Mouse (Mus musculus) heart, embryonic 16.5 days (tissue): ENCODE measurements around the gene Exosc5. TPM values are rescaled to one million over a fixed set of nuclear protein-coding genes. Genes with fewer than 3 reads are reported as not detected.

Source experiments
- ATAC-seq: fragments of 200-750 bp; cut with Nextera tagmentation; replicated peaks from 2 replicates; pipeline ENCODE4 v1.8.0; 2017; ENCODE audit warnings: moderate number of reproducible peaks; ENCODE audit not compliant: insufficient read depth, low FRiP score; ENCODE audit errors: extremely low read depth
- H3K27ac ChIP-seq: fragments of 300-500 bp; sonication (generic); 2 replicates; pipeline ENCODE4 v1.5.1; 2014; ENCODE audit warnings: mild to moderate bottlenecking, low read length, control low read depth, moderate library complexity
- H3K27me3 ChIP-seq: fragments of 300-500 bp; sonication (generic); 2 replicates; pipeline ENCODE4 v1.6.1; 2014; ENCODE audit warnings: low read length, mixed read lengths; ENCODE audit not compliant: control insufficient read depth, insufficient read depth
- H3K36me3 ChIP-seq: fragments of 300-500 bp; sonication (generic); 2 replicates; pipeline ENCODE4 v1.6.1; 2014; ENCODE audit not compliant: control insufficient read depth, insufficient read depth
- H3K4me1 ChIP-seq: fragments of 300-500 bp; sonication (generic); 2 replicates; pipeline ENCODE4 v1.6.1; 2014; ENCODE audit warnings: low read length, mixed read lengths; ENCODE audit not compliant: control insufficient read depth, insufficient read depth
- H3K4me2 ChIP-seq: fragments of 300-500 bp; sonication (generic); 2 replicates; pipeline ENCODE4 v1.6.1; 2014; ENCODE audit warnings: low read depth, mild to moderate bottlenecking, control low read depth, low read length
- H3K4me3 ChIP-seq: fragments of 300-500 bp; sonication (generic); 2 replicates; pipeline ENCODE4 v1.5.1; 2014; ENCODE audit warnings: mild to moderate bottlenecking, control low read depth, low read length
- H3K9ac ChIP-seq: fragments of 300-500 bp; sonication (generic); 2 replicates; pipeline ENCODE4 v1.6.1; 2014; ENCODE audit warnings: low read length, control low read depth
- H3K9me3 ChIP-seq: fragments of 300-500 bp; sonication (generic); replicated peaks from 2 replicates; pipeline ENCODE4 v1.6.1; 2016; ENCODE audit warnings: low read length; ENCODE audit not compliant: control insufficient read depth
- WGBS: fragments of 180-500 bp; shearing (Covaris S2); extraction: QIAGEN DNeasy Blood & Tissue Kit; methylation state at CpG from one replicate; pipeline ENCODE4 v1.1.7; 2014; 5-methylcytosine and 5-hydroxymethylcytosine counted together
- polyA plus RNA-seq: library from polyadenylated mRNA; unstranded; fragments of >200 nt; fragmentation: Nextera tagmentation; extraction: Ambion mirVana; gene quantifications from 2 replicates; pipeline ENCODE4 v1.2.1, GENCODE M21; 2015

Exosc5 gene
- polyA plus RNA-seq, 1 experiment from 2014 or later, result 44.6 TPM

- H3K36me3 ChIP-seq, result no peaks in the 10 kb centered on the region
- peak; percentile 59 for ATAC-seq
These were observed 11.3 kb upstream of the Exosc5 start for GRCm38 (mm10) chr7:25647574-25648123.

GRCm38 (mm10) chr7:25649839-25650238, 9.1 kb upstream of the Exosc5 start:
- Histone ChIP-seq H3K9ac (no peak overlapping the region), H3K4me2 (no peak overlapping the region), H3K27ac (no peak overlapping the region), H3K36me3 (no peaks in the 10 kb centered on the region), H3K4me1 (no peaks in the 10 kb centered on the region), H3K9me3 (no peaks in the 10 kb centered on the region), H3K27me3 (no peaks in the 10 kb centered on the region), H3K4me3 (no peak overlapping the region)
- WGBS, result 62% methylated on average over 5 of the region's 5 CpGs
- no peak for ATAC-seq

More at GRCm38 (mm10) chr7:25647574-25648123, 11.3 kb upstream of the Exosc5 start:
- no peak overlapping the region for H3K4me3 ChIP-seq
- H3K9me3 ChIP-seq, result no peaks in the 10 kb centered on the region
- no peaks in the 10 kb centered on the region for H3K27me3 ChIP-seq
- peak overlapping the region; percentile 62; the same call in 1 of the 2 replicates for H3K27ac ChIP-seq
- no peak overlapping the region for H3K4me2 ChIP-seq
- peaks cover 3% of the 10 kb centered on the region; the same call in 1 of the 2 replicates for H3K4me1 ChIP-seq
- no peak overlapping the region for H3K9ac ChIP-seq
- 48% methylated on average over 5 of the region's 5 CpGs for WGBS

- Histone ChIP-seq H3K36me3 (no peaks in the 10 kb centered on the region), H3K4me3 (no peak overlapping the region), H3K4me2 (no peak overlapping the region), H3K27me3 (no peaks in the 10 kb centered on the region), H3K9ac (no peak overlapping the region), H3K27ac (no peak overlapping the region), H3K4me1 (no peaks in the 10 kb centered on the region), H3K9me3 (no peaks in the 10 kb centered on the region)
- no peak for ATAC-seq
- whole genome bisulfite sequencing, result 85% methylated on average over 8 of the region's 8 CpGs
These were observed 7.7 kb upstream of the Exosc5 start for GRCm38 (mm10) chr7:25651281-25651680.

GRCm38 (mm10) chr7:25652244-25652759, 6.7 kb upstream of the Exosc5 start:
- 80% methylated on average over 12 of the region's 12 CpGs for WGBS
- no peak for ATAC-seq
- no peak overlapping the region for H3K4me3 ChIP-seq
- peaks cover under 1% of the 10 kb centered on the region; the same call in 1 of the 2 replicates for H3K4me1 ChIP-seq
- no peak overlapping the region for H3K9ac ChIP-seq
- no peak overlapping the region for H3K27ac ChIP-seq
- no peaks in the 10 kb centered on the region for H3K36me3 ChIP-seq
- H3K9me3 ChIP-seq, result no peaks in the 10 kb centered on the region
- H3K4me2 ChIP-seq, result no peak overlapping the region
- no peaks in the 10 kb centered on the region for H3K27me3 ChIP-seq

- H3K9me3 ChIP-seq, result no peaks in the 10 kb centered on the region
- H3K4me1 ChIP-seq, result peaks cover 16% of the 10 kb centered on the region
- H3K4me3 ChIP-seq, result no peak overlapping the region
- H3K27ac ChIP-seq, result no peak overlapping the region
- no peak overlapping the region for H3K9ac ChIP-seq
- ATAC-seq, result no peak
- H3K36me3 ChIP-seq, result no peaks in the 10 kb centered on the region
- no peaks in the 10 kb centered on the region for H3K27me3 ChIP-seq
- 69% methylated on average over 11 of the region's 11 CpGs for WGBS
- H3K4me2 ChIP-seq, result no peak overlapping the region
These were observed 3.1 kb upstream of the Exosc5 start for GRCm38 (mm10) chr7:25655601-25656428.

GRCm38 (mm10) chr7:25657785-25658184, 1.2 kb upstream of the Exosc5 start:
- H3K27me3 ChIP-seq, result no peaks in the 10 kb centered on the region
- H3K9me3 ChIP-seq, result no peaks in the 10 kb centered on the region
- no peaks in the 10 kb centered on the region; the same call in 1 of the 2 replicates for H3K36me3 ChIP-seq
- H3K9ac ChIP-seq, result peak overlapping the region; percentile 69
- H3K4me3 ChIP-seq, result peak overlapping the region; percentile 67
- H3K27ac ChIP-seq, result no peak overlapping the region
- H3K4me2 ChIP-seq, result peak overlapping the region; percentile 79
- H3K4me1 ChIP-seq, result peaks cover 16% of the 10 kb centered on the region
- WGBS, result 31% methylated on average over 10 of the region's 10 CpGs
- no peak for ATAC-seq

GRCm38 (mm10) chr7:25666381-25666780, 7.4 kb downstream of the Exosc5 start:
- no peaks in the 10 kb centered on the region for H3K9me3 ChIP-seq
- no peak for ATAC-seq
- WGBS, result 93% methylated on average over 8 of the region's 8 CpGs
- H3K27me3 ChIP-seq, result no peaks in the 10 kb centered on the region
- 0 out of 2 replicates have a peak, but pooled peaks cover 3% of the 10 kb centered on the region for H3K4me1 ChIP-seq
- H3K9ac ChIP-seq, result no peak overlapping the region
- no peak overlapping the region for H3K27ac ChIP-seq
- peaks cover 11% of the 10 kb centered on the region for H3K36me3 ChIP-seq
- no peak overlapping the region for H3K4me2 ChIP-seq
- H3K4me3 ChIP-seq, result no peak overlapping the region

- Histone ChIP-seq H3K27me3 (peaks cover 9% of the 10 kb centered on the region; the same call in 1 of the 2 replicates), H3K9ac (no peak overlapping the region), H3K4me1 (0 out of 2 replicates have a peak, but pooled peaks cover 6% of the 10 kb centered on the region), H3K27ac (no peak overlapping the region), H3K4me2 (no peak overlapping the region), H3K9me3 (no peaks in the 10 kb centered on the region), H3K36me3 (peaks cover 11% of the 10 kb centered on the region), H3K4me3 (no peak overlapping the region)
- WGBS, result 85% methylated on average over 10 of the region's 10 CpGs
- ATAC-seq, result no peak
These were observed 10.2 kb downstream of the Exosc5 start for GRCm38 (mm10) chr7:25669158-25669557.

GRCm38 (mm10) chr7:25669631-25670030, 10.7 kb downstream of the Exosc5 start:
- no peak overlapping the region for H3K4me3 ChIP-seq
- H3K4me2 ChIP-seq, result no peak overlapping the region
- peaks cover 9% of the 10 kb centered on the region for H3K36me3 ChIP-seq
- no peak overlapping the region for H3K9ac ChIP-seq
- WGBS, result 79% methylated on average over 9 of the region's 9 CpGs
- H3K9me3 ChIP-seq, result no peaks in the 10 kb centered on the region
- peaks cover 12% of the 10 kb centered on the region for H3K27me3 ChIP-seq
- H3K4me1 ChIP-seq, result peaks cover 6% of the 10 kb centered on the region; the same call in 1 of the 2 replicates
- no peak overlapping the region for H3K27ac ChIP-seq
- ATAC-seq, result no peak
